In the genomic region with DNA sequence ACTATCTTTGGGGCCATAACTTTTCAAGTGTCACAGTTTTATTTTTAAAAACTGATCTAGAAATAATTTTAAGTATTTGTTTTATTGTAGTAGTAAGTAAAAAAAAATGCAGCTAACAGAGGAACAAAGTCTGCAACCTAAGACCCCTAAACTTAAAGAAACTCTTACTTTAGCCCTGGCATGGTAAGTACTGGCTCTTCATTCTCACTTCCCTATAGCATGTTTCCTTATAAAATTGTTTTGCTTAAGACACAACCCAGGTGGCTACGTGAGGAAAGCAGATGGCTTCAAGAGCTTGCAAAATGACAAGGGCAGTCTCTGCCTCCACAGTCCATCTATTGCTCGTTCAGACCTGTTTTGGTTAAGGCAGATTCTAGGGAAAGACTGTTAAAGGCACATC, we compare ENCODE assay signal across 21 mouse cellular contexts. TPM values are rescaled to one million over a fixed set of nuclear protein-coding genes. Genes with fewer than 3 reads are reported as not detected.
A peak's percentile ranks its signal among the peaks of the same experiment; 100 is the strongest.
DNase-seq lines count a peak whose midpoint lies in the region; ATAC-seq and TF ChIP-seq lines count a peak whose summit lies in the region.
"Had no signal": no experiment of that assay in that cellular context is flagged by ENCODE, and none has a peak within 500 bp of the region (broad histone marks: within the 10 kb centered on the region; RNA-seq: fewer than 3 reads in every experiment).

No protein-coding gene starts in this region.

- no peak overlapping the region for H3K9ac ChIP-seq in liver, postnatal 0 days (replicated peaks)
- H3K9ac ChIP-seq in liver, embryonic 11.5 days (ENCODE audit: low read depth, low read length): no peak overlapping the region
- H3K9ac ChIP-seq: forebrain, embryonic 13.5 days; hindbrain, embryonic 12.5 days had no signal

- TF ChIP-seq EP300 in liver, postnatal 0 days (IDR thresholded peaks at IDR 0.05; ENCODE audit: low read depth): no peak

- DNase-seq in liver, postnatal 0 days: no peak
- DNase-seq in liver, embryonic 11.5 days (ENCODE audit: low spot score): no peak
- peak; percentile 27 for DNase-seq in splenic B cell, adult 2 months (ENCODE audit: low read depth, low spot score)
- DNase-seq in Muller cell, postnatal 12 days (ENCODE audit: inconsistent ontology term): no peak
- DNase-seq in thymus, adult 18-20 months: no peak
- DNase-seq: adrenal gland, adult 2 months; adrenal gland, postnatal 14 days; cerebellum, adult 11-12 months; cerebellum, adult 9-10 months; cerebellum, postnatal 14 days; gastrocnemius, postnatal 10 days; heart, adult 11 months had no signal

- no peaks in the 10 kb centered on the region for H3K4me1 ChIP-seq in liver, postnatal 0 days (ENCODE audit: insufficient read depth)
- H3K4me1 ChIP-seq in liver, embryonic 11.5 days (replicated peaks; ENCODE audit: control insufficient read depth, insufficient read depth, low read length): no peaks in the 10 kb centered on the region
- H3K4me1 ChIP-seq in bone marrow, adult 2 months (ENCODE audit: control insufficient read depth, insufficient read depth, low read length): peaks cover 1% of the 10 kb centered on the region; the same call in 1 of the 2 replicates
- H3K4me1 ChIP-seq: forebrain, embryonic 10.5 days; forebrain, embryonic 13.5 days; hindbrain, embryonic 12.5 days had no signal

- 0 out of 2 replicates have a peak overlapping the region, but pooled peaks have one; percentile 36 for H3K27ac ChIP-seq in liver, postnatal 0 days (ENCODE audit: low read depth)
- no peak overlapping the region for H3K27ac ChIP-seq in liver, embryonic 11.5 days (ENCODE audit: low read depth, low read length)
- peak overlapping the region; percentile 61; the same call in 1 of the 2 replicates for H3K27ac ChIP-seq in bone marrow, adult 2 months (ENCODE audit: control insufficient read depth, insufficient read depth, low read depth, low read length, poor library complexity)
- H3K27ac ChIP-seq: forebrain, embryonic 10.5 days; forebrain, embryonic 13.5 days; hindbrain, embryonic 12.5 days had no signal

- H3K36me3 ChIP-seq in liver, postnatal 0 days (replicated peaks; ENCODE audit: insufficient read depth, low read length): no peaks in the 10 kb centered on the region
- no peaks in the 10 kb centered on the region for H3K36me3 ChIP-seq in liver, embryonic 11.5 days (ENCODE audit: control insufficient read depth, insufficient read depth, low read length)
- H3K36me3 ChIP-seq in splenic B cell, adult 2 months (ENCODE audit: control insufficient read depth, insufficient read depth, low read length, poor library complexity, severe bottlenecking): no peaks in the 10 kb centered on the region
- H3K36me3 ChIP-seq: forebrain, embryonic 10.5 days; hindbrain, embryonic 12.5 days had no signal

- TF ChIP-seq CTCF in liver, postnatal 0 days (IDR thresholded peaks at IDR 0.05; ENCODE audit: low read depth): no peak
- no peak for TF ChIP-seq CTCF in bone marrow, adult 2 months (IDR thresholded peaks at IDR 0.05; ENCODE audit: control insufficient read depth, insufficient read depth, low read length)

- no peak overlapping the region for H3K4me2 ChIP-seq in liver, postnatal 0 days (ENCODE audit: low read depth, low read length)
- no peak overlapping the region for H3K4me2 ChIP-seq in liver, embryonic 11.5 days
- H3K4me2 ChIP-seq: forebrain, embryonic 13.5 days; heart, embryonic 11.5 days; hindbrain, embryonic 12.5 days had no signal

- H3K9me3 ChIP-seq in liver, postnatal 0 days (ENCODE audit: low read length): no peaks in the 10 kb centered on the region
- no peaks in the 10 kb centered on the region for H3K9me3 ChIP-seq in liver, embryonic 11.5 days (ENCODE audit: control insufficient read depth, low read length)
- H3K9me3 ChIP-seq: forebrain, embryonic 10.5 days; forebrain, embryonic 13.5 days; hindbrain, embryonic 12.5 days had no signal

- H3K27me3 ChIP-seq in liver, postnatal 0 days (ENCODE audit: insufficient read depth, low read length): no peaks in the 10 kb centered on the region
- H3K27me3 ChIP-seq in liver, embryonic 11.5 days (replicated peaks; ENCODE audit: control insufficient read depth, insufficient read depth, low read length): no peaks in the 10 kb centered on the region
- no peaks in the 10 kb centered on the region for H3K27me3 ChIP-seq in splenic B cell, adult 2 months (ENCODE audit: control insufficient read depth, insufficient read depth, low read length, poor library complexity, severe bottlenecking)
- H3K27me3 ChIP-seq: forebrain, embryonic 13.5 days; hindbrain, embryonic 12.5 days had no signal

- TF ChIP-seq POLR2A in bone marrow, adult 2 months (IDR thresholded peaks at IDR 0.05; ENCODE audit: borderline replicate concordance, control insufficient read depth, low read depth, low read length): no peak

- 42% methylated on average over 2 of the region's 2 CpGs for WGBS in liver, postnatal 0 days (ENCODE audit: insufficient replicate concordance)
- 57% methylated on average over 2 of the region's 2 CpGs for whole genome bisulfite sequencing in liver, embryonic 11.5 days
- WGBS in bone marrow, adult 2 months: 42% methylated on average over 2 of the region's 2 CpGs

- ATAC-seq in liver, postnatal 0 days: peak; percentile 55; the same call in 1 of the 2 replicates
- no peak for ATAC-seq in liver, embryonic 11.5 days (replicated peaks; ENCODE audit: low FRiP score)
- ATAC-seq: forebrain, embryonic 13.5 days; forebrain, embryonic 16.5 days; hindbrain, embryonic 16.5 days; inflammation-experienced regulatory T-cells, adult 6 months; intestine, embryonic 16.5 days had no signal

- H3K4me3 ChIP-seq in liver, postnatal 0 days (ENCODE audit: low read depth, low read length): no peak overlapping the region
- no peak overlapping the region for H3K4me3 ChIP-seq in liver, embryonic 11.5 days (ENCODE audit: low read depth, low read length)
- H3K4me3 ChIP-seq in bone marrow, adult 2 months (replicated peaks; ENCODE audit: control insufficient read depth, low read depth, low read length): no peak overlapping the region
- H3K4me3 ChIP-seq: forebrain, embryonic 10.5 days; forebrain, embryonic 13.5 days; hindbrain, embryonic 12.5 days had no signal

RNA-seq across cellular contexts. Expression of a gene that starts 49.5 kb away (rescaled TPM):
- polyA plus RNA-seq in liver, postnatal 0 days (2015; fragmentation: Nextera tagmentation; extraction: Ambion mirVana): 0.32 and 0.35 TPM in 2 replicates
- 0.70 and 1.5 TPM in 2 replicates for polyA plus RNA-seq in liver, embryonic 11.5 days (2014; fragmentation: Nextera tagmentation; extraction: Ambion mirVana)
- 1.5 and 2.2 TPM in 2 replicates for polyA plus RNA-seq in bone marrow, adult 2 months (2011; ENCODE audit: insufficient read depth, insufficient read length, low replicate concordance, missing spikeins)
- polyA plus RNA-seq: inflammation-experienced regulatory T-cells, adult 6 months had no signal
